Mouse (Mus musculus): ENCODE data around the gene C8g. TPM values are rescaled to one million over a fixed set of nuclear protein-coding genes. Genes with fewer than 3 reads are reported as not detected.

The C8g gene
- total RNA-seq, 1 experiment, result 2.1 TPM

- TF ChIP-seq ZNF384 (IDR thresholded peaks at IDR 0.05; ENCODE audit: low read depth, low read length) (no peak), HCFC1 (IDR thresholded peaks at IDR 0.05; ENCODE audit: borderline replicate concordance, insufficient read depth, low read length) (no peak)
- in situ Hi-C loops (cut with MboI; ENCODE audit: low sequenced_read_pairs in 2 of 2, unreplicated experiment in 2 of 2), result no loop called here
- H3K36me3 ChIP-seq (ENCODE audit: control insufficient read depth, insufficient read depth, low read length, poor library complexity, severe bottlenecking), result peaks cover 7% of the 10 kb centered on the region; the same call in 1 of the 2 replicates
- H3K9me3 ChIP-seq (ENCODE audit: control insufficient read depth, insufficient read depth, low read depth, low read length), result no peaks in the 10 kb centered on the region
- no peak for DNase-seq (ENCODE audit: low read depth, low spot score)
- peaks cover 0 to 15% of the 10 kb centered on the region in 2 experiments; a peak in 1 of 4 replicates for H3K4me1 ChIP-seq (ENCODE audit: control insufficient read depth in 2 of 2, insufficient read depth in 2 of 2, low read length in 2 of 2, poor library complexity in 1 of 2)
- H3K9ac ChIP-seq (ENCODE audit: insufficient read depth, low read depth, low read length, poor library complexity, severe bottlenecking), result no peak overlapping the region
- H3K4me3 ChIP-seq (ENCODE audit: insufficient read depth in 1 of 2, low read depth in 1 of 2, low read length in 2 of 2, poor library complexity in 1 of 2, severe bottlenecking in 1 of 2), result no peak overlapping the region
- H3K27ac ChIP-seq (ENCODE audit: insufficient read depth, low read depth, low read length, poor library complexity, severe bottlenecking), result no peak overlapping the region
Observed at GRCm38 (mm10) chr2:25498622-25499478, 2.7 kb downstream of the C8g start.

GRCm38 (mm10) chr2:25497846-25498575 is 3.5 kb downstream of the C8g start:
- no peaks in the 10 kb centered on the region for H3K9me3 ChIP-seq (ENCODE audit: control insufficient read depth, insufficient read depth, low read depth, low read length)
- peaks cover 0 to 15% of the 10 kb centered on the region in 2 experiments; a peak in 1 of 4 replicates for H3K4me1 ChIP-seq (ENCODE audit: control insufficient read depth in 2 of 2, insufficient read depth in 2 of 2, low read length in 2 of 2, poor library complexity in 1 of 2)
- no peak overlapping the region for H3K9ac ChIP-seq (ENCODE audit: insufficient read depth, low read depth, low read length, poor library complexity, severe bottlenecking)
- in situ Hi-C loops (cut with MboI; ENCODE audit: low sequenced_read_pairs in 2 of 2, unreplicated experiment in 2 of 2), result no loop called here
- no peak overlapping the region for H3K4me3 ChIP-seq (ENCODE audit: insufficient read depth in 1 of 2, low read depth in 1 of 2, low read length in 2 of 2, poor library complexity in 1 of 2, severe bottlenecking in 1 of 2)
- no peak overlapping the region for H3K27ac ChIP-seq (ENCODE audit: insufficient read depth, low read depth, low read length, poor library complexity, severe bottlenecking)
- TF ChIP-seq MAFK (IDR thresholded peaks at IDR 0.05; ENCODE audit: insufficient read depth, low read depth, low read length), result no peak
- TF ChIP-seq HCFC1 (IDR thresholded peaks at IDR 0.05; ENCODE audit: borderline replicate concordance, insufficient read depth, low read length), result no peak
- peaks cover 1% of the 10 kb centered on the region; the same call in 1 of the 2 replicates for H3K36me3 ChIP-seq (ENCODE audit: control insufficient read depth, insufficient read depth, low read length, poor library complexity, severe bottlenecking)
- DNase-seq (ENCODE audit: low read depth, low spot score), result no peak

GRCm38 (mm10) chr2:25496462-25496861 is 5.1 kb downstream of the C8g start:
- no peak for DNase-seq (ENCODE audit: low read depth, low spot score)
- no peaks in the 10 kb centered on the region for H3K9me3 ChIP-seq (ENCODE audit: control insufficient read depth, insufficient read depth, low read depth, low read length)

GRCm38 (mm10) chr2:25493476-25493961 is 8.0 kb downstream of the C8g start, which contains the start of gene Lcn12:
Gene Lcn12 (minus strand): TSS chr2:25493911.
- in situ Hi-C loops (cut with MboI; ENCODE audit: low sequenced_read_pairs in 2 of 2, unreplicated experiment in 2 of 2), result no loop called here
- Histone ChIP-seq H3K9ac (ENCODE audit: insufficient read depth, low read depth, low read length, poor library complexity, severe bottlenecking) (no peak within 1 kb of the TSS), H3K9me3 (ENCODE audit: control insufficient read depth, insufficient read depth, low read depth, low read length) (no peaks in the 10 kb centered on the region), H3K36me3 (ENCODE audit: control insufficient read depth, insufficient read depth, low read length, poor library complexity, severe bottlenecking) (no peaks in the 10 kb centered on the region), H3K27ac (ENCODE audit: insufficient read depth, low read depth, low read length, poor library complexity, severe bottlenecking) (no peak within 1 kb of the TSS), H3K4me1 (ENCODE audit: control insufficient read depth in 2 of 2, insufficient read depth in 2 of 2, low read length in 2 of 2, poor library complexity in 1 of 2) (peaks cover 0 to 7% of the 10 kb centered on the region in 2 experiments; a peak in 1 of 4 replicates), H3K4me3 (ENCODE audit: insufficient read depth in 1 of 2, low read depth in 1 of 2, low read length in 2 of 2, poor library complexity in 1 of 2, severe bottlenecking in 1 of 2) (no peak within 1 kb of the TSS)
- TF ChIP-seq ZNF384 (IDR thresholded peaks at IDR 0.05; ENCODE audit: low read depth, low read length) (no peak), MAFK (IDR thresholded peaks at IDR 0.05; ENCODE audit: insufficient read depth, low read depth, low read length) (no peak), ZC3H11A (IDR thresholded peaks at IDR 0.05; ENCODE audit: borderline replicate concordance, low read depth, low read length) (no peak), CHD2 (IDR thresholded peaks at IDR 0.05; ENCODE audit: low read depth, low read length) (no peak), HCFC1 (IDR thresholded peaks at IDR 0.05; ENCODE audit: borderline replicate concordance, insufficient read depth, low read length) (no peak)
- DNase-seq (ENCODE audit: low read depth, low spot score), result no peak

More at GRCm38 (mm10) chr2:25496462-25496861, 5.1 kb downstream of the C8g start:
- no peak overlapping the region for H3K27ac ChIP-seq (ENCODE audit: insufficient read depth, low read depth, low read length, poor library complexity, severe bottlenecking)
- H3K9ac ChIP-seq (ENCODE audit: insufficient read depth, low read depth, low read length, poor library complexity, severe bottlenecking), result no peak overlapping the region
- H3K36me3 ChIP-seq (ENCODE audit: control insufficient read depth, insufficient read depth, low read length, poor library complexity, severe bottlenecking), result no peaks in the 10 kb centered on the region
- no peak overlapping the region for H3K4me3 ChIP-seq (ENCODE audit: insufficient read depth in 1 of 2, low read depth in 1 of 2, low read length in 2 of 2, poor library complexity in 1 of 2, severe bottlenecking in 1 of 2)
- in situ Hi-C loops (cut with MboI; ENCODE audit: low sequenced_read_pairs in 2 of 2, unreplicated experiment in 2 of 2), result no loop called here
- H3K4me1 ChIP-seq (ENCODE audit: control insufficient read depth in 2 of 2, insufficient read depth in 2 of 2, low read length in 2 of 2, poor library complexity in 1 of 2), result peaks cover 0 to 10% of the 10 kb centered on the region in 2 experiments; a peak in 1 of 4 replicates
- TF ChIP-seq MAFK (IDR thresholded peaks at IDR 0.05; ENCODE audit: insufficient read depth, low read depth, low read length) (no peak), ZNF384 (IDR thresholded peaks at IDR 0.05; ENCODE audit: low read depth, low read length) (no peak), HCFC1 (IDR thresholded peaks at IDR 0.05; ENCODE audit: borderline replicate concordance, insufficient read depth, low read length) (no peak), CHD2 (IDR thresholded peaks at IDR 0.05; ENCODE audit: low read depth, low read length) (no peak)
